Mouse (Mus musculus) MEL (cell line): Measurements from ENCODE around the gene Alox5. TPM values are rescaled to one million over a fixed set of nuclear protein-coding genes. Genes with fewer than 3 reads are reported as not detected.

ENCODE experiments used
- DNase-seq: peaks from one replicate; pipeline ENCODE4 v3.0.0; 2011; ENCODE audit warnings: low read depth, low spot score
- H3K27ac ChIP-seq: 2 replicates; pipeline ENCODE4 v1.5.1; 2012; ENCODE audit warnings: low read depth, mild to moderate bottlenecking, control low read depth, low read length, moderate library complexity; ENCODE audit not compliant: control insufficient read depth
- H3K27me3 ChIP-seq, 2 experiments: fragments of 150-350 bp in 1 of 2; sonication (generic) in 1 of 2; 2 replicates each; pipeline ENCODE4 v1.6.1; 2012; ENCODE audit warnings: low read length in 2 of 2, mild to moderate bottlenecking in 2 of 2, improper control_type of control experiment in 1 of 2, moderate library complexity in 1 of 2; ENCODE audit not compliant: insufficient read depth in 2 of 2, control insufficient read depth in 1 of 2
- H3K36me3 ChIP-seq, 2 experiments: 2 replicates each; pipeline ENCODE4 v1.6.1; 2012 to 2014; ENCODE audit warnings: low read length in 2 of 2, improper control_type of control experiment in 1 of 2, inconsistent platforms in 1 of 2, mild to moderate bottlenecking in 1 of 2; ENCODE audit not compliant: insufficient read depth in 2 of 2, control insufficient read depth in 1 of 2
- H3K4me1 ChIP-seq, 2 experiments: fragments of 150-350 bp in 1 of 2; sonication (generic) in 1 of 2; 2 replicates each; pipeline ENCODE4 v1.6.1; 2012; ENCODE audit warnings: low read length in 2 of 2, improper control_type of control experiment in 1 of 2, mild to moderate bottlenecking in 1 of 2; ENCODE audit not compliant: insufficient read depth in 2 of 2, control insufficient read depth in 1 of 2
- H3K4me3 ChIP-seq, 2 experiments: fragments of 150-350 bp in 1 of 2; sonication (generic) in 1 of 2; 2 replicates each; pipeline ENCODE4 v1.5.1; 2012; ENCODE audit warnings: low read depth in 2 of 2, low read length in 2 of 2, mild to moderate bottlenecking in 2 of 2, moderate library complexity in 2 of 2, control low read depth in 1 of 2, improper control_type of control experiment in 1 of 2; ENCODE audit not compliant: control insufficient read depth in 1 of 2, insufficient read depth in 1 of 2
- H3K79me2 ChIP-seq: 2 replicates; pipeline ENCODE4 v1.6.1; 2012; ENCODE audit warnings: mild to moderate bottlenecking, low read length, moderate library complexity; ENCODE audit not compliant: control insufficient read depth, poor library complexity, insufficient read depth
- H3K9ac ChIP-seq: 2 replicates; pipeline ENCODE4 v1.6.1; 2012; ENCODE audit warnings: low read depth, mild to moderate bottlenecking, control low read depth, low read length, moderate library complexity; ENCODE audit not compliant: control insufficient read depth, poor library complexity, severe bottlenecking
- H3K9me3 ChIP-seq: fragments of 150-350 bp; sonication (generic); replicated peaks from 2 replicates; pipeline ENCODE4 v1.6.1; 2012; ENCODE audit warnings: mild to moderate bottlenecking, low read length, improper control_type of control experiment, moderate library complexity; ENCODE audit not compliant: insufficient read depth
- BHLHE40 ChIP-seq: IDR thresholded peaks from 2 replicates; pipeline ENCODE4 v1.6.1; 2012; ENCODE audit warnings: low read depth, mild to moderate bottlenecking, inconsistent platforms, low read length, improper control_type of control experiment, borderline replicate concordance
- CHD1 ChIP-seq: IDR thresholded peaks from 2 replicates; pipeline ENCODE4 v1.6.1; 2012; ENCODE audit warnings: low read depth, mild to moderate bottlenecking, inconsistent platforms, low read length, improper control_type of control experiment
- ELF1 ChIP-seq: IDR thresholded peaks from 2 replicates; pipeline ENCODE4 v1.6.1; 2014; ENCODE audit warnings: low read depth, mild to moderate bottlenecking, inconsistent platforms, low read length, improper control_type of control experiment, moderate library complexity
- EP300 ChIP-seq, 2 experiments: IDR thresholded peaks; 2 replicates each; pipeline ENCODE4 v1.6.1; 2011; ENCODE audit warnings: improper control_type of control experiment in 2 of 2, low read length in 2 of 2, low read depth in 1 of 2, mild to moderate bottlenecking in 1 of 2
- ETS1 ChIP-seq: IDR thresholded peaks from 2 replicates; pipeline ENCODE4 v1.6.1; 2012; ENCODE audit warnings: low read depth, mild to moderate bottlenecking, inconsistent platforms, low read length, improper control_type of control experiment, moderate library complexity
- GATA1 ChIP-seq: IDR thresholded peaks from 2 replicates; pipeline ENCODE4 v1.6.1; 2011; ENCODE audit warnings: low read depth, low read length, improper control_type of control experiment
- JUND ChIP-seq: IDR thresholded peaks from 2 replicates; pipeline ENCODE4 v1.6.1; 2011; ENCODE audit warnings: low read depth, mild to moderate bottlenecking, improper control_type of control experiment, low read length
- KAT2A ChIP-seq: conservative IDR thresholded peaks from 2 replicates; pipeline ENCODE4 v1.6.1; 2012; ENCODE audit warnings: low read depth, low read length, improper control_type of control experiment, inconsistent platforms
- MAZ ChIP-seq: IDR thresholded peaks from 2 replicates; pipeline ENCODE4 v1.6.1; 2012; ENCODE audit warnings: low read depth, mild to moderate bottlenecking, inconsistent platforms, low read length, improper control_type of control experiment
- MEF2A ChIP-seq: IDR thresholded peaks from 2 replicates; pipeline ENCODE4 v1.6.1; 2014; ENCODE audit warnings: low read depth, mild to moderate bottlenecking, inconsistent platforms, low read length, improper control_type of control experiment; ENCODE audit not compliant: poor library complexity, insufficient replicate concordance, severe bottlenecking; ENCODE audit errors: extremely low read depth
- MXI1 ChIP-seq: IDR thresholded peaks from 2 replicates; pipeline ENCODE4 v1.6.1; 2011; ENCODE audit warnings: mild to moderate bottlenecking, low read depth, low read length, improper control_type of control experiment
- MYC ChIP-seq: IDR thresholded peaks from 2 replicates; pipeline ENCODE4 v1.6.1; 2011; ENCODE audit warnings: low read depth, mild to moderate bottlenecking, low read length, improper control_type of control experiment, moderate library complexity
- NELFE ChIP-seq: IDR thresholded peaks from 2 replicates; pipeline ENCODE4 v1.6.1; 2011; ENCODE audit warnings: low read depth, low read length, improper control_type of control experiment
- POLR2AphosphoS2 ChIP-seq: IDR thresholded peaks from 2 replicates; pipeline ENCODE4 v1.6.1; 2011; ENCODE audit warnings: low read length, improper control_type of control experiment
- RAD21 ChIP-seq: IDR thresholded peaks from 2 replicates; pipeline ENCODE4 v1.6.1; 2011; ENCODE audit warnings: mild to moderate bottlenecking, low read depth, low read length, improper control_type of control experiment
- RCOR1 ChIP-seq: IDR thresholded peaks from 2 replicates; pipeline ENCODE4 v1.6.1; 2012; ENCODE audit warnings: low read depth, mild to moderate bottlenecking, inconsistent platforms, low read length, improper control_type of control experiment
- SIN3A ChIP-seq: IDR thresholded peaks from 2 replicates; pipeline ENCODE4 v1.6.1; 2012; ENCODE audit warnings: low read length, improper control_type of control experiment, inconsistent platforms
- SMC3 ChIP-seq: IDR thresholded peaks from 2 replicates; pipeline ENCODE4 v1.6.1; 2011; ENCODE audit warnings: low read depth, low read length, improper control_type of control experiment
- TAL1 ChIP-seq: IDR thresholded peaks from 2 replicates; pipeline ENCODE4 v1.6.1; 2012; ENCODE audit warnings: mild to moderate bottlenecking, inconsistent platforms, low read length, moderate library complexity, mixed read lengths
- TCF12 ChIP-seq: IDR thresholded peaks from 2 replicates; pipeline ENCODE4 v1.6.1; 2014; ENCODE audit warnings: low read depth, mild to moderate bottlenecking, inconsistent platforms, low read length, improper control_type of control experiment, moderate library complexity
- USF2 ChIP-seq, 2 experiments: IDR thresholded peaks; 2 replicates each; pipeline ENCODE4 v1.6.1; 2011 to 2012; ENCODE audit warnings: improper control_type of control experiment in 2 of 2, low read length in 2 of 2, borderline replicate concordance in 1 of 2, inconsistent platforms in 1 of 2, low read depth in 1 of 2, mild to moderate bottlenecking in 1 of 2; ENCODE audit not compliant: insufficient read depth in 1 of 2
- ZC3H11A ChIP-seq: IDR thresholded peaks from 2 replicates; pipeline ENCODE4 v1.6.1; 2012; ENCODE audit warnings: low read depth, mild to moderate bottlenecking, inconsistent platforms, low read length, improper control_type of control experiment
- polyA plus RNA-seq, 2 experiments: library from polyadenylated mRNA; stranded (reverse) in 1 of 2; unstranded in 1 of 2; fragments of >175 nt in 1 of 2; fragments of >200 nt in 1 of 2; gene quantifications; 2 replicates each; pipeline versions ENCODE4 v1.2.1 to v1.2.4; 2012; ENCODE audit warnings: low replicate concordance in 2 of 2, low read depth in 1 of 2; ENCODE audit not compliant: insufficient read length in 2 of 2, insufficient read depth in 1 of 2, missing spikeins in 1 of 2
- total RNA-seq: library from RNA; depleted of rRNA; stranded (reverse); fragments of 300-350 nt; gene quantifications from 2 replicates; pipeline ENCODE4 v1.2.3, GENCODE M21; 2012

Alox5 gene
- total and polyA plus RNA-seq, 3 experiments, result 1.1 to 5.7 TPM; not detected in 1

DNA sequence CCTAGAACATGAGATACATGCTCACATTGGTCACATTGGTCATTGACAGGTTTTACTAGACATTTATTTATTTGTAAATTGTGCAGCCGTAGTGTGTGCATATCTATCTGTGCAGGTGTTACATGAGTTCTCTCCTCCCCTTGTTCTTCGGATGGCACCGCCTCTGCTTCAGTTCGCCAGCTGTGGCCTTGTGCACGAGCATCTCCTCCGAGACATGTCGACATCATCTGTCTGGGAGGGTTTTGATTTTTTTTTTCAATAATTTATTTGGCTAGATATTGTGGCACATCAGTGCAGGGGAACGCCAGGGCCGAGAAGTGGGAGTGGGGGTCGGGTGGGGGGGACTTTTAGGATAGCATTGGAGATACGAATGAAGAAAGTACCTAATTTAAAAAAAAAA lies 93.0 kb downstream of the Alox5 start:
- Histone ChIP-seq H3K4me3 (no peak overlapping the region), H3K79me2 (peaks cover 4% of the 10 kb centered on the region; the same call in 1 of the 2 replicates), H3K27me3 (no peaks in the 10 kb centered on the region), H3K27ac (no peak overlapping the region), H3K9ac (no peak overlapping the region), H3K4me1 (peaks cover 7 to 9% of the 10 kb centered on the region in 2 experiments; a peak in 3 of 4 replicates), H3K36me3 (peaks cover 0 to 13% of the 10 kb centered on the region in 2 experiments; a peak in 3 of 4 replicates), H3K9me3 (no peaks in the 10 kb centered on the region)
- no peak for DNase-seq
- TF ChIP-seq CHD1 (no peak), MYC (no peak), POLR2AphosphoS2 (no peak), USF2 (IDR thresholded peaks at IDR 0.05; ENCODE audit: borderline replicate concordance in 1 of 2, insufficient read depth in 1 of 2, low read depth in 1 of 2, low read length in 2 of 2) (no peak), JUND (no peak), GATA1 (no peak), EP300 (IDR thresholded peaks at IDR 0.05; ENCODE audit: low read depth in 1 of 2, low read length in 2 of 2) (no peak), MAZ (no peak), TAL1 (no peak), BHLHE40 (no peak), ELF1 (no peak)

DNA sequence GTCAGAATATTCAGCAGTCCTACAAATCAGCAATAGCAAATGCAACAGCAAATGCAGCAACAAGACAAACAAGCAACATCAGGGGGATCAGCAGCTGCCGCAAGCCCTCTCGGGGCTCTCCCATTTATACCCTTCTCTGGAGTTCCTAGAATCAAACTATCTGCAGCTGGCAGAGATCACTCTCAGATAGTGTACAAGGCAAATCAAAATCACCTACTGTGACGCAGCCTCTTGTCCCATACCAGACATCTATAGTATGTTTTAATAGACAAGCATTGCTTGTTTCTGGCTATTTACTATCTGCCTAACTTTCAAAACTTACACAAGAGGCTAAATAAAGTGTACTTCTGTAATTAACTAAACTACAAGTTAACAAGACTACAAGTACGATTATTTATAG lies 99.0 kb downstream of the Alox5 start:
- Histone ChIP-seq H3K9me3 (no peaks in the 10 kb centered on the region), H3K9ac (no peak overlapping the region), H3K27ac (no peak overlapping the region), H3K4me1 (peaks cover 0 to 5% of the 10 kb centered on the region in 2 experiments; a peak in 3 of 4 replicates), H3K4me3 (no peak overlapping the region), H3K79me2 (peaks cover 6% of the 10 kb centered on the region), H3K27me3 (no peaks in the 10 kb centered on the region), H3K36me3 (peaks cover 0 to 12% of the 10 kb centered on the region in 2 experiments; a peak in 3 of 4 replicates)
- DNase-seq, result no peak
- TF ChIP-seq KAT2A, result no peak
- TF ChIP-seq POLR2AphosphoS2, result no peak
- no peak for TF ChIP-seq MEF2A
- no peak for TF ChIP-seq SMC3

DNA sequence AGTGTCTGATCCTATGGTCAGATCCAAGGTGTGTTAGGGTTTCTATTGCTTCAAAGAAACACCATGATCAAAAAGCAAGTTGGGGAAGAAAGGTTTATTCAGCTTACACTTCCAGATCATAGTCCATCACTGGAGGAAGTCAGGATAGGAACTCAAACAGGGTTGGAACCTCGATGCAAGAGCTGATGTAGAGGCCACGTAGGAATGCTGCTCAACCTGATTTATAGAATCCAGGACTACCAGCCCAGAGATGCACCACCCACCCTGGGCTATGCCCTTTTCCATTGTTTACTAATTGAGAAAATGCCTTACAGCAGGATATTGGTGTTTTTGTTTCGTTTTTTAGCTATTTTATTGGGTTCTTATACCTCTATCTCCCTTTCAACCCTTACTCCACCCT lies 99.5 kb downstream of the Alox5 start:
- peaks cover 6% of the 10 kb centered on the region for H3K79me2 ChIP-seq
- H3K9me3 ChIP-seq, result no peaks in the 10 kb centered on the region
- TF ChIP-seq ZC3H11A, result no peak
- no peak for TF ChIP-seq RAD21
- TF ChIP-seq NELFE, result no peak
- TF ChIP-seq USF2 (IDR thresholded peaks at IDR 0.05; ENCODE audit: borderline replicate concordance in 1 of 2, insufficient read depth in 1 of 2, low read depth in 1 of 2, low read length in 2 of 2), result no peak
- no peak for TF ChIP-seq RCOR1
- no peak for TF ChIP-seq TCF12
- TF ChIP-seq MXI1, result no peak
- no peak for TF ChIP-seq SIN3A
- no peak for TF ChIP-seq TAL1
- no peak for TF ChIP-seq ETS1
- DNase-seq, result no peak
- no peak overlapping the region for H3K27ac ChIP-seq
- no peak overlapping the region for H3K9ac ChIP-seq
- H3K4me1 ChIP-seq, result peaks cover 0 to 5% of the 10 kb centered on the region in 2 experiments; a peak in 3 of 4 replicates
- no peak overlapping the region for H3K4me3 ChIP-seq
- H3K36me3 ChIP-seq, result peaks cover 0 to 12% of the 10 kb centered on the region in 2 experiments; a peak in 3 of 4 replicates
- no peaks in the 10 kb centered on the region for H3K27me3 ChIP-seq
